Mouse (Mus musculus) ovary, postnatal 14 days (tissue): Measurements from ENCODE around the gene Usp24.

Source experiments
- DNase-seq: peaks from one replicate; pipeline ENCODE4 v3.0.0; 2022; ENCODE audit warnings: low spot score

Usp24 gene

DNA sequence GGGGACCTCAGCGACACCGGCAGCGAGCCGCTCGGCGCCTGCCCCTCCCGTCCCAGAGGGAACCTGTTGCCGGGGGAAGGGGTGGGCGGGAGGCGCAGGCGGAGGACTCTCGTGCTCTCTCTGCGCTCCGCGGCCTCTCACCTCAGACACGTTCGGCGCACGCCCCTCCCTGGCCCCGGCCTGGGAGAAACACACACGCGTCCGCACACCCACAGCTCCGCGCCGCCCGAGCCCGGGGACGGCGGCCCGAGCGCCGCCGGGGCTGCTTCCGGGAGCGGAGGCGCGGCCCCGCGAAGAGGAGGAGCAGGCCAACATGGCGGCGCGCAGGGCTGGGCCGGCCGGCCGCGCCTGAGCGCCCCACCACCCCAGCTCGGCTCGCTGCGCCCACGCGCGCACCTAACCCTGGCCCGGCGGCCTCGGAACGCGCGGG lies at the start of gene Usp24:
Gene Usp24, plus strand, starts transcription at position 293 of the 430 bp plus-strand sequence.
- peak; percentile 62 for DNase-seq

DNA sequence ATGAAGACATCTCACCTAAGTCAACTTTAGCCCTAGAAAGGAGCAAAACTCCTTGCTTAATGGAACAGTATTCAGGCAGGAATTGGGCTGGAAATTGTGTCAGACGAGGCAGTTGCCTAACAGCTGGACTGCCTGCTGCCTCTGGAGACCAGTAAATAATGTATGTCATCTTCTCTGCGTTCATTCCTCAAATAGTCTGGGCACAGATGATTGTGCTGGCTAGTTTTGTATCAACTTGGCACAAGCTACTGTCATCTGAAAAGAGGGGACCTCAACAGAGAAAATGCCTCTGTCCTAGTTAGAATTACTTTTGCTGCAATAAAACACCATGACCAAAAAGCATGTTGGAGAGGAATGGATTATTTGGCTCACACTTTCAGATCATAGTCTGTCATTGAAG lies 39.1 kb upstream of the Usp24 start:
- no peak for DNase-seq

DNA sequence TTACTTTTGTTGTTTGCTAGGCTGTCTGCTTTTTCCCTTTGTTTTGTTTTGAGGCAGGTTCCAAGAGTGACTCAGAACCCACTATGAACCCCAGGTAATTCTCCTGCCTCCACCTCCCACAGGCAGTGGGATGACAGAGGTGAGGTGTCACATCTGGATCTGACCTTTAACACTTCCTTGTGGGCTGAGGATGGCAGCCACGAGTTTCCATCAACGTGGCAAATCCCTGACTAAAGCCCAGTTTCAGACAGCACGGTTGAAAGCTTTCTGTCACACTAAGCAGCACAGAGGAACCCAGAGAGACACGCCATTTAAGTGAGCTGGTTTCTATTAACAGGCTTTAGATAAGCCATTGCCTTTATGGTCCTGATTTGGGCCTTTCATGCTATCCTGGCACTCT lies 36.8 kb upstream of the Usp24 start:
- DNase-seq: no peak

DNA sequence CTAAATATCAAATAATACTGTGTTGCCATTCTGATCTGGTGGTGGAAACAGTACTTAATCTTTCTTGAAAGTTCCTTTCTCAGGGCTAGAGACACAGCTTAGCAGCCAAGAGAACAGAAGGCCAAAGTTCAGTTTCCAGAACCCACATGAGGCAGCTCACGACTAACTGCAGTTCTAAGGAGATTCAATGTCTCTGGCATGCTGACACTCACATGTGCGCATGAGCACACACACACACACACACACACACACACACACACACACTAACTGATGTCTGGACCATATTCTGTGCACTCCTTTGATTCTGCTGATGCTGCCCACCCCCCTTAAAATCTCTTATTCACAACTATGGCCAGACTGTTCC lies 34.9 kb upstream of the Usp24 start:
- no peak for DNase-seq

DNA sequence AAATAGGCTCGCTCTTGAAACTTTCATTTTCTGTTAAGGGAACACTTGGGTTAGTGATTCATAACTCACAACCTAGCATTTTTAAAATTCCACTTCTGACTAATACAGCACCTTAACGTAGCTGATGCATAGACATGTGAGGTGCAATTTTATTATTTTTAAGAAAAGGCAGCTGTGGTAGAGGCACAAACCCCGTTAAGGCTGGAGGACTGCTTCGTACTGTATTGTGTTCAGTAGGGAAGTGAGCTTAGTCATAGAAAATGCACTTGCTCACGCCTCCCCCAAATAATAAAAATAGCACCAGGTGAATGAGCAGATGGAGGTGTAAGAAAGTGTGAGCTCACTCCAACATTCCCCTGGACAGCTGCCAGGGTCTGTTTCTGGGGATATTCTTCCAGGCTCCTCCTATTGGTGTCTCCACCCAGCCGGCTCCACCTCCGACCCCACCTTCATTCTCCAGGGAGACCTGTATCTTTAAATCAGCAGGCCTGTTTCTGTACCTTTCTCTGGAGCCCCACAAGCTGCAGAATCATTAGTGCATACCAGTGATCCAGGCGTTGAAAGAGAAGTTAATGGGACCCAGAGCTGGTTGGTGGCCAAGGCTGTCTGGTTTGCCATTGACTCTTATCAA lies 34.4 kb upstream of the Usp24 start:
- peak; percentile 27 for DNase-seq

DNA sequence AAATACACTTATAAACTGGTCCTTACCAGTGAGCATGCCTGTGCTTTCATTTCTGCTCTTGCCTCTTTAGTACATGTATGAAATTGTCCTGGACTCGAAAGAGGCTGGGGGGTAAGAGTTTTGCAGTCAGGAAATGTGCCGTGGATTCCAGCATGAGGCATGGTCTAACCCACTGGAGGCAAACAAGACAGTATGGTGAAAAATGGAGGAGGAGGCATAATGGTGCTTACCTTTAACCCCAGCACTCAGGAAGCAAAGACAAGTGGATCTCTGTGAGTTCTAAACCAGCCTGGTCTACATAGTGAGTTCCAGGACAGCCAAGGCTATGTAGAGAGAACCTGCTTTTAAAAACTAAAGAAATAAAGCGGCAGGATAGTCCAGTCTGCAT lies 33.9 kb upstream of the Usp24 start:
- no peak for DNase-seq

DNA sequence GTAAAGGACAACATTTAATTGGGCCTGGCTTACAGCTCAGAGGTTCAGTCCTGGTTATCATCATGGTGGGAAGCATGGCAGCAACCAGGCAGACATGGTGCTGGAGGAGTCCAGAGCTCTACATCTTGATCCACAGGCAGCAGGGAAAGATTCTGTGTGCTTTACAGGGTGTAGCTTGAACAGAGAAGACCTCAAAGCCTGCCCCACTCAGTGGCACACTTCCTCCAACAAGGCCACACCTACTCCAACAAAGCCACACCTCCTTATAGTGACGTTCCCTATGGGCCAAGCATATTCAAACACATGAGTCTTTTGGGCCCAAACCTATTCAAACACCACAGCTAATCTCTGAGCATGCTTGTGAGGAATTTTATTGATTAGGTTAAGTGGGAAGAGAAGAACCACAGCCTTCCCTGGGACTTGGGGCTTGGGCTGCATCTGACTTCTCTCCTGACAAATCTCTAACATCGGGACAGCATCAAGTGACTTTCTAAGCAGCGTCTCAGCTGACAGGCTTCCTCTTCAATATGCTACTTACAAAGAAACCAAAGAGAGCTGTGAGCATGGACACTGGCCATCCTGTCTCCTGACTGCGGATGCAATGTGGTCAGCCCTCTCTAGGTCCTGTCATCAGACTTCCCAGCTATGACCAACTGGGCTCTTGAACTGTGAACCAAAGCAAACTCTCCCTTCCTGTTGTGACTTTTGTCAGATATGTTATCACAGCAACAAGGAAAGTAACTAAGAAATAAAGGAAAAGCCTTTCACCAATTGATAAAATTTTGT lies 28.9 kb upstream of the Usp24 start:
- no peak for DNase-seq

DNA sequence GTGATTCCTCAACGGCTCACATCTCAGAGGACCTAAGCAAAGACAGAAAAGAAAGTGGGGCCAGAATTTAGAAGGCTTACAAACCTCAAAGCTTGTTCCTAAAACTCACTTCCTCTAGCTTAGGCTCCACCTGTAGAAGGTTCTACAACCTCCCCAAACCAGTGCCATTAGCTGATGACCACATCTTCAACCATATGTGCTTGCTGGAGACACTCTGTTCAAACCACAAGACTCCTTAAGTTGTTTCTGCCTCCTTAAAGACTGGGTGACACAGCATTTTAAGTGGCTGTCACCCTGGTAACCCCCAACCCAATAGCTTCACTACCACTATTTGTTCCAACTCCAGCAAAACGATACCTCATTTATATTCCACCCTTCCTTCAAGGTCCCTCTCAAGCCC lies 25.8 kb upstream of the Usp24 start:
- no peak for DNase-seq

DNA sequence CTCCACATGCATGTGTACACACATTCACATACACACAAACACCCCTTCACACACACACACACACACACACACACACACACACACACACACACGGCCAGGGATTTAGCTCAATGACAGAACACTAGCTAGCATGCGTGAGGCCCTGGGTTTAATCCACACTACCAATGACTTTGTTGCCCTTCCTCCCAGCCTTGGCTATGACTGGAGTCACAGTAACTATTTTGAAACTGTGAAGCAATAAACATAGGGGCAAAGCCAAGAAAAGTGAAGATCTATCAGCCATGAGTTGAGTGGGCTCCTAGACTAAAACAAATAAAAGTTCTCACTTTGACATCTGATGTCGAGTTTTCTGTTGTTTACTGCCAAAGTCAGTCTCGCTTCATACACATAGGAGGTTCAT lies 23.2 kb upstream of the Usp24 start:
- DNase-seq: no peak

DNA sequence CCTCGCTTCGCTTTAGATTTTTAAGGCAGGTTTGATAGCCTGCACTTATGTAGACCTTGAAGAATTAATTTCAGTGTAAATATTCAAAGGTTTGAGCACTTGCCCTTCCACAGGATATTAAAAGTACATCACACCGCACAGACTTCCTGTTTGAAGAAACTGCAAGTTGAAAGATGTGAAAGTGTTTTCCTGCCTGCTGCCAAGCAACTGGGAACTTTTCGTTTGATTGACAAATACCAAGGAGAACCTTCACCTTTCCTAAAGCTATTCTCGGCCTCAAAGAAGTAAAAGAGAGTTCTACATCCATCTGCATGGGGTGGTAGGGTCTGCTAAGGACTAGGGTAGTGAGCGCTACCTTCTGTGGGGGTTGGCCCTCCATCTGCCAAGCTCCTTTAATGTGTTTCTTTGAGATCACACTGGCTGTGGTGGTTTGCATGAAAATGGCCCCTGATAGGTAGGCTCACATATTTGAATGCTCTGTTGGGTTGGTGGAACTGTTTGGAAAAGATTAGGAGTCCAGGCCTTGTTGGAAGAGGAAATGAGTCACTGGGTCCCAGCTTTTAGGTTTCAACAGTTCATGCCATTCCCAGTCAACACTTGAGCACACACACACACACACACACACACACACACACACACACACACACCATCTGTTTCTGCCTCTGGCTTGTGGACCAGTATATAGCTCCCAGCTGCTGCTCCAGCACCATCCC lies 22.5 kb upstream of the Usp24 start:
- no peak for DNase-seq

DNA sequence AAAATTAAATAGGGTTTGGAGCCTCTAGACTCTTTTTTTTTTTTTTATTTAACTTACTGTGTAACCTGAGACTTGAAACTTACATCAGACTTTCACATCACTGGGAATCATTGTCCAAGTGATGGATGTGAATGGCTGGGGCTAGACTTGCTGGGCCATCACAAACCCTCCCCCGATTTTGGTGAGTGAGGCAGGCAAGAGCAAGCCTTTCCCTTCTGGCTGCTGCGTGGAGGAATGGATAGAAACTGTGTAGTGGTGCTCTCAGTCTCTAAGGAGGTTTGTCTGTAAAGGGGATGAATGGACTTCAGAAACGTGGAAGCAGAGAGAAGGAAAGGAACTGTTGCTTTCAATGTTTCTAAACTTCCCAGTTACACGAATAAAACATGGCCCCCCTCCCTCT lies 20.3 kb upstream of the Usp24 start:
- no peak for DNase-seq

DNA sequence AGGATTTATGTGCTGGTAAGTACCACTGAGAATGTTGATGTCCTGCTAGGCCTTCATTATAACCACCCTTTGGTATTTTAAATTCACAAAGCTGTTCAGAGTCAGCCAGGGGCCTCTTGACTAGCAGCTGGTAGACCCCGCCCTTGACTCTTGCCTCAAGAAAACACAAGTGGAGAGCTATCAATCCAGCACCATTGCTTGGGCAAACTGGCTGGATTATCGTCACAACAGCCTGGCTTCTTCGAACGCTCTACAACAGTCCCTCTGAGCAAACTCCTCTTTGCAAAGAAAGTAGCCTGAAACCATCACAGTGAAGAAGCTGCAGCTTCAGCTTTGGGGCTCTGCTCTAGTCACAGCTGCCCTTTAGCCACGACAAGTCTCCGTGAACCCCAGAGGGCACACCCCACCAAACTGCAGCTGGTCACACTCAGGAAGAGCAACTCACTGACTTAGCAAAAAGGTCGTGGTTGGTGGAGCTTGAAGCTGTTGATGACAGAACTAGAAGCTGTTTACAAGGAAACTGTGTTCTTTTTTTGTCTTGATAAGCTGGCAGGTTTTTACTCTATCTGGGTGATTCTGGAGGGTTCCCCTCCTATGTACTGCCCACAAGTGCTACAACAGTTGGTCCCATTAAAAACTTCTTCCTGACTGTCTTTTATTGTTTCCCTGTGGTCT lies 19.5 kb upstream of the Usp24 start:
- DNase-seq: no peak

DNA sequence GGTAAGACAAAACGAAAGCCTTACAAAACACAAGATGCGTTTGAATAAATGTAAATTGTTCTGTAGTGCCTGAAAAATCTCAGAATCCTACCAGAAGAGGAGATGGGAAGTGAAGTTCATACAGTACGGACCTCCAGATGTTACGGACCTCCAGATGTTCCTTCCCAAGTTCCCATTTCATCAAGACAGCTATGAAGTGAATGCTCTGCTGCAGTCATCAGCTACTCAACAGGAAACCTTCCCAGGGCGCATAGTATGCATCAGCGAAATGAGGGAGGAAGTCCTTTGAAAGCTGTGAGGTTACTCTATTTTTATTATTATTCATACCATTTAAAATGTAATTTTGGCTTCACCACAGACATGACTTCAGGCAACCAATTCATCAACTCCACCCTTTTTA lies 14.7 kb upstream of the Usp24 start:
- DNase-seq: no peak

DNA sequence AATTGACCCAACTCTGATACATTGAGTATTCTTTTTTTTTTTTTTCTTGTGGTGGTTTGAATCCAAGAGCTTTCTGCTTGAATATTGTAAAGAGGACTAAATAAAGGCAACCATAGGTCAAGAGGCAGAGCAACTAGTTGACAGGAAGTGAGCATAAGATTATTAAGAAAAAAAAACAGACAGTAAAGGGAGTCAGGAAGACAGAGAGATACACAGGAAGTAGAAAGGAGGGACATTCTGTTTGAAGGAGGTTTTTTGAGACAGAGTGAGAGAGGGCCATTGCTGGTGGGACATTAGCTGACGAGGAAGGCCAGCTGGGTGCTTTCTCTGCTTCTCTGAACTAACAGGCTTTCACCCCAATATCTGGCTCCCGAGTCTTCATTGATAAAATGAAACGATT lies 7.9 kb upstream of the Usp24 start:
- DNase-seq: no peak

DNA sequence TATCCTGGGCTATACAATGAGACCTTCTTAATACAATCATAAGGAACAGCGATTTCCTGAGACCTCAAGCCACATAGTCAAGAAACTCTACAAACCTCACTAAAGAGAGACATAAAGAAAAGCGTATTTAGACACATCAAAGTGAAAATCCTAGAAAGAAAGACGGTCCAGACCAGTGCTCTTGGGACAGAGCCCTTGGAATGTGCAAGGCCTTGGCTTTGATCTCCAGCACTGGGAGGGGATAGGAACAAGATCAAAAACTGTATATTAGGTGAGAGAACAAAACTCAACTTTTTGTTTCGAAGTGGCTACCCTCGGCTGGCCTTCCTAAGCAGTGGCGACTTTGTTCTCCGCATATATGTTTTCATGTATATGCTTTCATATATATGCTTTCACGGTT lies 3.4 kb upstream of the Usp24 start:
- no peak for DNase-seq

DNA sequence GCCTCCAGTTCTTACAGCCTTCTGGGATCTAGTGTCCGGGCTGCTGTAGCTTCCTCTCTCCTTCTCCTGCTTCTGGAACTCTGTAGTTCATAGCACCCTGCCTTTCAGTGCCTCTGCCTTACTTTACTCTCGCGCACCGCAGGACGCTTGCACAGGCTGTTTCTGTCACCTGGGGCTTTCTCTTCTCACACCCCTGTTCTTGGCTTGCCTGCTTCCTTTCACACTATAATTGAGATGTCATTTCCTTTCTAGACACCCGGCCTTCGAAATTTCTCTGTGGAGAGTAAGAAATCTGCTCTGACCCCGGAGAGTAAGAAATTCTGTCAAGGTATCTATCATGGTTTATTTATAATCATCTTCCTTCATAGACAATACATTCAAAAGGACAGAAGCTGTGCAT lies 2.9 kb upstream of the Usp24 start:
- DNase-seq: no peak

DNA sequence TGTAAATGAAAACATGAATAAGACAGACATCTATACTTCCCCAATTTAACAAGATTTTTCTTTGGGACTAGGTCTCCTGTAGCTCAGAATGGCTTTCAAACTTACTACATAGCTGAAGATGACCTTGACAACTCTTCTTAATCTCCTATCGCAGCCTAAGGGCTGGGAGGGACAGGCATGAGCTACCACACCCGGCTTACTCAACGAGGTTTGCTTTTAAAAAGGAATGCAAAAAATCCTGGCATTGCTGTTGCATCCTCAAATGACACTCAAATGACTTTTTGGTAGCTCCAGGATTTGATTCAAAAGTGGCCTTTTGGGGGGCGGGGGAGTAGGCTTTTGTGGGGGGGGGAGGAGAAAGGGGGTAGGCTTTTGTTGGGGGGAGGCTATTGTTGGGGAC lies 2.1 kb upstream of the Usp24 start:
- no peak for DNase-seq

DNA sequence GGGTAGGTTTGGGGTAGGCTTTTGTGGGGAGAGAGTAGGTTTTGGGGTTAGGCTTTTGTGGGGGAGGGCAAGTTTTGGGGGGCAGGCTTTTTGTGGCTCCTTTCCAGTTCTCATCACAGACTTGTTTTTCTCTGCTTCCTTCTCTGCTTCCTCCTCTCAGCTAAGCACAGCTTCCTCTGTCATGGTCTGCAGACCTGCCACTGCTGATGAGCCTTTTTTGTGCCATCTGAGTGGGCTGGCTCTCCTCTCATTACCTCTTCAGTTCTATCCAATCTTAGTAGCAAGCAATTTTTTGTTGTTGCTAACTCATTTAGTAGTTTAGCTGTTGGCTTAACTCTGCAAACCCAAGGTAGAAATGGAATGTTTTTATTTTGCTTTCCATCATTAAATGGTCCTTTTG lies 1.7 kb upstream of the Usp24 start:
- DNase-seq: no peak

DNA sequence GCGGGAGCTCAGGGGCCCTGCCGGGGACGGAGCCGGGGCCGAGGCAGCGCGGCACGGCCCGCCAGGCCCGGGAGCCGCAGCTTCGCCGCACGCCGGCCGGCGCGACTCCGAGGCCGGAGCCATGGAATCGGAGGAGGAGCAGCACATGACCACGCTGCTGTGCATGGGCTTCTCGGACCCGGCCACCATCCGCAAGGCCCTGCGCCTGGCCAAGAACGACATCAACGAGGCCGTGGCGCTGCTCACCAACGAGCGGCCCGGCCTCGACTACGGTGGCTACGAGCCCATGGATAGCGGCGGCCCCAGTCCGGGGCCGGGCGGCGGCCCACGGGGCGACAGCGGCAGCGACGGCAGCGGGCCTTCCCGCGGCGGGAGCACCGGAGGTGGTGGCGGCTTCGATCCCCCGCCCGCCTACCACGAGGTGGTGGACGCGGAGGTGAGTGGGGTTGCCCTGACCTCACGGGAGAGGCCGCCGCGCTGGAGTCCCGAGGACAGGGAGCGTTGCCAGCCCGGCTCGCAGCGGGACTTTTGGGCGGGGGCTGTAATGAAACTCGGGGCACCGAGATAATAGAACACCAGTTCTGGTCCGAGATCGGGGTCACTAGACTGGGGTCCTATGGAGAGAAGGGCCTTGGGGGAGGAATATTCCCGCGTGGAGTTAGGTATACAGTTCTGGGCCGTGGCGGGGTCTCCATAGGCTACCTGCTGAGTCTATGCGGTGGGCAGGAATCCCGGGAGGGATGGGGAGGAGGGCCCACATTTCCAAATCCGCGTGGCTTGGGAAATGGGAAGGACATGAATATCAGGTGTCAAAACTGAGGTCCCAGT lies 552 bp downstream of the Usp24 start:
- DNase-seq: peak; percentile 31

DNA sequence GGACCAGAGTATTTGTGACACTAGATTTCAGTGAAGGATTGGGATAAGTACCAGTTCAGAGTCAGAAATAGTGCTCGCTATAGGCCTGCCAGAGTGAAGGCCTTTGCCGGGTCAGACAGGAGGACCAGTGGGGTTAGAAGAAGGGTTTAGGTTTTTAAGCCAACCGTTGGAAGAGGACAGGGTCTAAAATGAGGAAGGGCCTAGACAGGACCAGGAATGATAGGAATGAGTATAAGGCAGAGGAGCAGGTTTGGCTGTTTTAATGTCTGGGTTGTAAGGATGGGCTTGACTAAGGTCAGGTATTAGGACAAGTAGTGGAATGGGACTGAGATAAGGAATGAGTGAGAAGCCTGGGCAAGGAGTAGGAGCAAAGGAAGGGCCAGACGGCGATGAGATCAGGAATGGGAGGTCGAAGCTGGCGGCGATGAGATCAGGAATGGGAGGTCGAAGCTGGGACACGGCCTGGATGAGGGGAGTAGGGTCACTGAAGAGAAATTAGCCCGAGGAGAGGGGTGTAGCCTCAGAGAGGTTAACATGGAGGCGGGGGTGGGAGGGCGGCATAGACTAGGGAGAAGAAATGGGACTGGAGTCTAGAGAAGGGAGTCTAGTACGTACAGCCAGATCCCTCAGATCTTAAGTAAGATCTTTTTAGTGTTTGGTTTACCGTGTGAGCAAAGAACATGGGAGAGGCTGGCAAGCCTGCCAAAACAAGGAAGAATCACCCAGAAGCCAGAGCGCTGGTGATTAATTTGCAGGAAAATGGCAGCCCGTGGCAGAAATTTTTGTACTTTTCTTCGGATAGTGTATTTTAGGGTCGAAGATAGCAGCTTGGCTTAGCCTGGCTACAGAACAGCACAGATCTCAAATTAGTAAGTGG lies 1.4 kb downstream of the Usp24 start:
- DNase-seq: no peak

DNA sequence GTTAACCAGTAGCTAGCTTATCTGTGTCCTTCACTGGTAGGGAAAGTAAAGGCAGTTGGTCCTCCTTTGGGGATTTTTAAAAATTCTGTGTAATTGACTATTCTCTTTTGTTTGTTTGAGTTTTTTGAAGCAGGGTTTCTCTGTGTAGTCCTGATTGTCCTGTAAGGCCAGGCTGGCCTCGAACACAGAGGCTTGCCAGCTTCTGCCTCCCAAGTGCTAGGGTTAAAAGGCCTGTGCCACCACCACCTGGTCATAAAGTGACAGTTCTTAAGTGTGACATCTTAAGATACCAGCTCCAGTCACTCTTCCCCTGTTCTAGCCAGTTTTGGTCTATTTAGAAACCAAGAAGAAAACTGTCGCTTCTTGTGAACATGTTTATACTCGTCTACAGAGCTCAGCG lies 2.2 kb downstream of the Usp24 start:
- no peak for DNase-seq
